Mouse (Mus musculus) limb, embryonic 14.5 days (tissue): ENCODE results near the gene Gm17657. TPM values are rescaled to one million over a fixed set of nuclear protein-coding genes. Genes with fewer than 3 reads are reported as not detected.
A peak's percentile ranks its signal among the peaks of the same experiment; 100 is the strongest.
"Not testable (repeated sequence)": the region's sequence is repeated elsewhere in the genome, so short reads cannot be mapped to it uniquely, and the experiment has no call there.

Source experiments
- ATAC-seq: fragments of 200-750 bp; cut with Nextera tagmentation; 2 replicates; pipeline ENCODE4 v1.8.0; 2017; ENCODE audit warnings: low read depth, moderate number of reproducible peaks, moderate TSS enrichment; ENCODE audit not compliant: low FRiP score
- DNase-seq: peaks from one replicate; pipeline ENCODE4 v3.0.0-alpha.2; 2015; ENCODE audit warnings: low spot score
- H3K27ac ChIP-seq: fragments of 300-500 bp; sonication (generic); replicated peaks from 2 replicates; pipeline ENCODE4 v1.5.1; 2014; ENCODE audit warnings: low read depth, mild to moderate bottlenecking, low read length, moderate library complexity, mixed read lengths
- H3K27me3 ChIP-seq: fragments of 300-500 bp; sonication (generic); 2 replicates; pipeline ENCODE4 v1.6.1; 2014; ENCODE audit warnings: low read length, mixed read lengths; ENCODE audit not compliant: control insufficient read depth, insufficient read depth
- H3K36me3 ChIP-seq: fragments of 300-500 bp; sonication (generic); 2 replicates; pipeline ENCODE4 v1.6.1; 2014; ENCODE audit warnings: mild to moderate bottlenecking, low read length, moderate library complexity, mixed read lengths; ENCODE audit not compliant: control insufficient read depth, insufficient read depth
- H3K4me1 ChIP-seq: fragments of 300-500 bp; sonication (generic); 2 replicates; pipeline ENCODE4 v1.6.1; 2014; ENCODE audit warnings: antibody characterized with exemption, low read length, mixed read lengths; ENCODE audit not compliant: control insufficient read depth, insufficient read depth
- H3K4me2 ChIP-seq: fragments of 300-500 bp; sonication (generic); replicated peaks from 2 replicates; pipeline ENCODE4 v1.6.1; 2014; ENCODE audit warnings: low read depth, mild to moderate bottlenecking, low read length, moderate library complexity; ENCODE audit not compliant: severe bottlenecking
- H3K4me3 ChIP-seq: fragments of 300-500 bp; sonication (generic); replicated peaks from 2 replicates; pipeline ENCODE4 v1.5.1; 2014; ENCODE audit warnings: low read length
- H3K9ac ChIP-seq: fragments of 300-500 bp; sonication (generic); 2 replicates; pipeline ENCODE4 v1.6.1; 2014; ENCODE audit warnings: mild to moderate bottlenecking, low read depth, low read length, moderate library complexity; ENCODE audit not compliant: severe bottlenecking
- H3K9me3 ChIP-seq: fragments of 300-500 bp; sonication (generic); 2 replicates; pipeline ENCODE4 v1.6.1; 2016; ENCODE audit warnings: low read length; ENCODE audit not compliant: control insufficient read depth
- POLR2A ChIP-seq: fragments of 200-500 bp; IDR thresholded peaks from 2 replicates; pipeline ENCODE4 v1.8.0; 2012; ENCODE audit warnings: inconsistent platforms, mild to moderate bottlenecking, moderate library complexity, borderline replicate concordance; ENCODE audit not compliant: insufficient read depth, insufficient read length; ENCODE audit errors: extremely low read depth
- WGBS: fragments of 180-500 bp; shearing (Covaris S2); extraction: QIAGEN DNeasy Blood & Tissue Kit; methylation state at CpG from one replicate; pipeline ENCODE4 v1.1.7; 2014; 5-methylcytosine and 5-hydroxymethylcytosine counted together
- polyA plus RNA-seq, 2 experiments: library from polyadenylated mRNA; depleted of rRNA in 1 of 2; stranded (reverse) in 1 of 2; unstranded in 1 of 2; fragments of >200 nt; fragmentation: Nextera tagmentation in 1 of 2; extraction: Ambion mirVana in 1 of 2; gene quantifications; 2 replicates each; pipeline versions ENCODE4 v1.2.1 to v1.2.3; 2012 to 2014

The Gm17657 gene
- polyA plus RNA-seq, 2 experiments: 0.04 TPM; not detected in 1

GRCm38 (mm10) chr17:29502669-29503665 lies 46.5 kb downstream of the Gm17657 start:
- Histone ChIP-seq H3K36me3 (no peaks in the 10 kb centered on the region), H3K9me3 (no peaks in the 10 kb centered on the region), H3K9ac (no peak overlapping the region), H3K4me3 (peak overlapping the region; percentile 16; the same call in 1 of the 2 replicates), H3K4me2 (peak overlapping the region; percentile 37), H3K4me1 (no peaks in the 10 kb centered on the region), H3K27me3 (no peaks in the 10 kb centered on the region), H3K27ac (no peak overlapping the region)
- 14% methylated on average over 32 of the region's 32 CpGs for WGBS
- ATAC-seq: no peak
- TF ChIP-seq POLR2A: no peak
- DNase-seq: no peak

GRCm38 (mm10) chr17:29502005-29502668 lies 47.3 kb downstream of the Gm17657 start:
- Histone ChIP-seq H3K36me3 (no peaks in the 10 kb centered on the region), H3K9me3 (no peaks in the 10 kb centered on the region), H3K4me2 (no peak overlapping the region), H3K27ac (no peak overlapping the region), H3K9ac (no peak overlapping the region), H3K4me1 (no peaks in the 10 kb centered on the region), H3K4me3 (no peak overlapping the region), H3K27me3 (no peaks in the 10 kb centered on the region)
- no peak for TF ChIP-seq POLR2A
- ATAC-seq: no peak
- DNase-seq: no peak
- 80% methylated on average over 7 of the region's 7 CpGs for WGBS

GRCm38 (mm10) chr17:29500802-29501469 lies 48.5 kb downstream of the Gm17657 start:
- Histone ChIP-seq H3K9ac (no peak overlapping the region), H3K9me3 (no peaks in the 10 kb centered on the region), H3K27ac (no peak overlapping the region), H3K36me3 (no peaks in the 10 kb centered on the region), H3K27me3 (no peaks in the 10 kb centered on the region), H3K4me1 (no peaks in the 10 kb centered on the region), H3K4me3 (no peak overlapping the region), H3K4me2 (no peak overlapping the region)
- no peak for DNase-seq
- no peak for ATAC-seq
- 75% methylated on average over 13 of the region's 17 CpGs for WGBS
- TF ChIP-seq POLR2A: no peak

GRCm38 (mm10) chr17:29500243-29500740 lies 49.1 kb downstream of the Gm17657 start:
- Histone ChIP-seq H3K36me3 (no peaks in the 10 kb centered on the region), H3K4me3 (no peak overlapping the region), H3K9ac (no peak overlapping the region), H3K27ac (no peak overlapping the region), H3K4me2 (no peak overlapping the region), H3K9me3 (no peaks in the 10 kb centered on the region), H3K27me3 (no peaks in the 10 kb centered on the region), H3K4me1 (no peaks in the 10 kb centered on the region)
- no peak for TF ChIP-seq POLR2A
- 82% methylated on average over 7 of the region's 7 CpGs for WGBS
- DNase-seq (no peak), ATAC-seq (no peak)

GRCm38 (mm10) chr17:29499511-29499910 lies 49.9 kb downstream of the Gm17657 start:
- DNase-seq: no peak
- H3K4me2 ChIP-seq: no peak overlapping the region
- no peak overlapping the region for H3K9ac ChIP-seq
- H3K9me3 ChIP-seq: no peaks in the 10 kb centered on the region
- TF ChIP-seq POLR2A: no peak
- H3K4me3 ChIP-seq: no peak overlapping the region
- no peak for ATAC-seq
- H3K36me3 ChIP-seq: peaks cover 5% of the 10 kb centered on the region
- no peaks in the 10 kb centered on the region for H3K27me3 ChIP-seq
- 75% methylated on average over 6 of the region's 6 CpGs for WGBS
- no peaks in the 10 kb centered on the region for H3K4me1 ChIP-seq
- no peak overlapping the region for H3K27ac ChIP-seq

- not testable (repeated sequence) for H3K9me3 ChIP-seq, H3K9ac ChIP-seq, H3K4me3 ChIP-seq, DNase-seq, H3K27me3 ChIP-seq, ATAC-seq, H3K27ac ChIP-seq, H3K4me2 ChIP-seq, H3K4me1 ChIP-seq
- WGBS: 79% methylated on average over 2 of the region's 2 CpGs
- H3K36me3 ChIP-seq: peaks cover 11% of the 10 kb centered on the region
These were observed 50.5 kb downstream of the Gm17657 start for GRCm38 (mm10) chr17:29498952-29499351.
